Mouse (Mus musculus) liver, embryonic 14.5 days (tissue): ENCODE data around the gene Mstn.

Experiments
- CTCF ChIP-seq: IDR thresholded peaks from 2 replicates; pipeline ENCODE4 v1.5.1; 2016; ENCODE audit warnings: antibody characterized with exemption, low read depth, control low read depth
- EP300 ChIP-seq: IDR thresholded peaks from 2 replicates; pipeline ENCODE4 v1.6.1; 2016; ENCODE audit warnings: antibody characterized with exemption, low read depth

DNA sequence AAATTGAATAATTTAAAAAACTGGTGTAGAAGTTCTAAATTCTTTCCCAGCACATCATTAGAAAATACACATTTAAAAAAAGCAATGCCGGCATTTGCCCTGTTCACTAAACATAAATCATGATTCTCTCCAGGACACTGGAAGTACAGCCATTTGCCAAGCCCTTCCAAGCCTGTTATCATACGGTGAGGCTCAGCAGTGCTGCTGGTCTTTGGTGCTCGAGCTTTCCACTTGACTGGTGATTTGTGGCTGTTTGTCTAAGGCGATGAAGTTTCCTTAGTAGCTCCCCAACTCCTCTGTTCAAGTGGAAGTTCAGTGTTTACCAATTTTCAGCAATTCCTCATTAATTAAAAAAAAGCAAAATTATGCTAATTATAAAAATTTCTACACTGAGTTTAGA, 24.6 kb downstream of the Mstn start:
- no peak for TF ChIP-seq CTCF
- no peak for TF ChIP-seq EP300
